Mouse (Mus musculus) right cerebral cortex, postnatal 10 days (tissue): ENCODE measurements around the gene Xpc.

Source experiments
- DNase-seq, 2 experiments: peaks; one replicate each; pipeline ENCODE4 v3.0.0; 2021; ENCODE audit warnings: low spot score in 2 of 2

Xpc gene

GRCm38 (mm10) chr6:91472868-91473804 lies 42.6 kb downstream of the Xpc start, which contains the start of the genes Chchd4 and Tmem43:
Gene Chchd4, minus strand, starts transcription at chr6:91473546.
Gene Tmem43, plus strand, starts transcription at chr6:91473703.
- DNase-seq, result peak; percentile 100

- DNase-seq, result peak in 1 of 2 experiments; percentile 25
These were observed 43.4 kb downstream of the Xpc start for GRCm38 (mm10) chr6:91472319-91472718.

DNA sequence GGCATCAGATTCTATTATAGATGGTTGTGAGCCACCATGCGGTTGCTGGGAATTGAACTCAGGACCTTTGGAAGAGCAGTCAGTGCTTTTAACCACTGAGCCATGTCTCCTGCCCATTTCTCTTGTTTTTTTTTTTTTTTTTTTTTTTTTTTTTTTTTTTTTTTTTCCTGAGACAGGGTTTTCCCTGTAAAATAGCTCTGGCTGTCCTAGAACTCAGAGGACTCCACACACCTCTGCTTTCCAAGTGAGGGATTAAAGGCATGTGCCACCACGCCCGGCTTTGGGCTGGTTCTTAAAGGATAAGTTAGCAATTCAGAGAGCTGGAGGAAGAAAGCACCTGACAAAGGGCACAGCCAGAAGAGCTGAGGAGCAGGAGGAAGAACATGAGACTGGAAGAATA lies 44.3 kb downstream of the Xpc start:
- DNase-seq, result peak in 1 of 2 experiments; percentile 24

GRCm38 (mm10) chr6:91470712-91471111 lies 45.0 kb downstream of the Xpc start:
- peak in 1 of 2 experiments; percentile 22 for DNase-seq

- DNase-seq, result no peak
These were observed 48.6 kb downstream of the Xpc start for GRCm38 (mm10) chr6:91467106-91467505.

- DNase-seq, result no peak
These were observed 49.9 kb downstream of the Xpc start for GRCm38 (mm10) chr6:91465756-91466155.

DNA sequence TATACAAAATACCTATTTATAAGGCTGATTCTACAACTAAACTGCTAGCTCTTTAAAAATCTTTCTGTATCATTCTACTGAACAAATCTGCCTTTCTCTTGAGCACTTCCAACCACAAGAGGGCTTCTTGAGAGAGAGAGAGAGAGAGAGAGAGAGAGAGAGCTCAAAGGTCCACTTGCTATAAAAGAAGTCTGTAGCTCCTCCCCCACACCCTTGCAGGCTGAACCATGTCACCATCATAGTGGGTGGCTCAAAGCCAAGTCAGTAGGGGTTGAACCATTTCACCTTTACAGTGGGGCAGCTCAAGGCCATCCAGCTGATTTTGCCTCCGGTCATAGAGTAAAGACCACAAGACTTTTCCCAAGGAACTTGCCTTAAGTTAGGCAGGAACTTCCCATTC lies 56.2 kb downstream of the Xpc start:
- no peak for DNase-seq

DNA sequence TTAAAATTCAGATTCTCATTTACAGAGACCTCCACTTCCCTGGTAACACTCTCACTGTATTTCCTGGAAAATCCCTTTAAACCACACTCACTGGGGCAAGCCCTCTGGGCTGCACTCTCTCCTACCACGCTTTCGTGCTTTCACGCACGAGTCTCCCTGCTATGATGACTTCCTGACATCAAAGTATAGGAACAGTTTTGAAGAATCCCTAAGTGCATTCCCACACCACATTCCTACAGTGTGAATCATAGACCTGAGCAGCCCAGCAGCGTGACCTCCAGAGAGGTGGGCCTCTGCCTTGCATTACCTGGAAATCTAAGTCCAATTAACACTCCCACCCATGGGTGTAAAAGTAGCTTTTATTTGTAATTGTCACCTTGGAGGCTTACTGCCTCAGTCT lies 61.1 kb downstream of the Xpc start:
- DNase-seq, result no peak

DNA sequence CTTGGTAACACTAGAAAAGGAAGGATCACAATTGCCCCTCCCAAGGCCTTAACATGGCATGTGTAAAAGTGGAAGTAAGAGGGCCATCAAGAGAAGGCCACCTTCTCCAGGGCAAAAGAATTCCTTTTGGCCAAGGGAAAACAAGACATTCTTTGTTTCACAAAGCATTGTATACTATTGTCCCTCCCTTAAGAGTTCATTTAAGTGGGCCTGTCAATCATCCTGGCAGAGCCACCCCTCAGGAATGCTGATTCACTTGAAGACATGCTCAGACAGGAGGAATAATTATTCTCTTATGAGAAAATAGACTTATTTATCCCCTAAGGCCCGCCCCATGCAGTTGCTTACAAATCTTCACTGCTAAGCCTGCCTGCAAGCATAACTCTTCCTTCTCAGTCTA lies 63.6 kb downstream of the Xpc start:
- DNase-seq, result no peak

- DNase-seq, result no peak
These were observed 66.0 kb downstream of the Xpc start for GRCm38 (mm10) chr6:91449472-91450225.

DNA sequence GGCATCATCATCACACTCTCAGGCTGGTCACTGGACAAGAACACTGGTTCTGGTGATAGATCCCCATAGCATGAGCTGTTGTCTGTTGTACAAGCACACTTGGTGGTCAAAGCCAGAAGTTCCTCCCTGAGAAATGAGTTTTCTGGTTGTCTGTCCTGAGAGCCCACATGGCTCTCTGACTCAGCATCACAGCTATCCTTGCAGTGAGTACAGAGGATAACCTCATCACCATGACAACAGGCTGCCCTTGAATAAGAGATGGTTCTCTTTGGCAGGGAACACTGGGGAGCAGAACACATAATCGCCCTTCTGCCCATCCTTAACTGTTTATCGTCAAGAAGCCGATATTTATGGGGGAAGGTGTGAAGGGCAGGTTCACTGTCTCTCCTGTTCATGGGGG lies 70.4 kb downstream of the Xpc start:
- DNase-seq, result no peak

GRCm38 (mm10) chr6:91441145-91441662 lies 74.5 kb downstream of the Xpc start:
- DNase-seq, result no peak

GRCm38 (mm10) chr6:91440474-91441144 lies 75.1 kb downstream of the Xpc start:
- DNase-seq, result peak; percentile 98
